Mouse (Mus musculus): ENCODE results near the gene Map3k14. TPM values are rescaled to one million over a fixed set of nuclear protein-coding genes. Genes with fewer than 3 reads are reported as not detected.
A peak's percentile ranks its signal among the peaks of the same experiment; 100 is the strongest.

Gene Map3k14
- 3.3 and 4.8 TPM in 2 replicates for polyA plus RNA-seq (2015; fragmentation: Nextera tagmentation; extraction: Ambion mirVana)

- ATAC-seq (ENCODE audit: low FRiP score, low read depth) = peak; percentile 99
- Histone ChIP-seq H3K4me3 (peak within 1 kb of the TSS; percentile 82), H3K36me3 (no peaks in the 10 kb centered on the region), H3K27ac (replicated peaks) (peak within 1 kb of the TSS; percentile 80), H3K27me3 (no peaks in the 10 kb centered on the region), H3K9ac (peak within 1 kb of the TSS; percentile 74), H3K4me1 (replicated peaks) (peaks cover 53% of the 10 kb centered on the region), H3K9me3 (no peaks in the 10 kb centered on the region), H3K4me2 (peak within 1 kb of the TSS; percentile 90)
- WGBS = under 1% methylated on average over 55 of the region's 55 CpGs
These were observed at the start of gene Map3k14 for GRCm38 (mm10) chr11:103267346-103268219. Gene Map3k14 (minus strand): TSS chr11:103267472.

- Histone ChIP-seq H3K9ac (no peak overlapping the region), H3K27ac (replicated peaks) (no peak overlapping the region), H3K4me3 (no peak overlapping the region), H3K4me2 (no peak overlapping the region), H3K27me3 (no peaks in the 10 kb centered on the region), H3K4me1 (replicated peaks) (peaks cover 6% of the 10 kb centered on the region), H3K9me3 (no peaks in the 10 kb centered on the region), H3K36me3 (no peaks in the 10 kb centered on the region)
- no peak for ATAC-seq (ENCODE audit: low FRiP score, low read depth)
- 90% methylated on average over 5 of the region's 5 CpGs for WGBS
These were observed 48.1 kb upstream of the Map3k14 start for GRCm38 (mm10) chr11:103315379-103315778.

GRCm38 (mm10) chr11:103314736-103315374 lies 47.6 kb upstream of the Map3k14 start:
- 71% methylated on average over 10 of the region's 10 CpGs for WGBS
- no peak overlapping the region for H3K27ac ChIP-seq (replicated peaks)
- no peak overlapping the region for H3K4me2 ChIP-seq
- H3K36me3 ChIP-seq = no peaks in the 10 kb centered on the region
- no peak overlapping the region for H3K9ac ChIP-seq
- H3K4me3 ChIP-seq = no peak overlapping the region
- H3K9me3 ChIP-seq = no peaks in the 10 kb centered on the region
- no peak for ATAC-seq (ENCODE audit: low FRiP score, low read depth)
- H3K4me1 ChIP-seq (replicated peaks) = peaks cover 6% of the 10 kb centered on the region
- no peaks in the 10 kb centered on the region for H3K27me3 ChIP-seq

- Histone ChIP-seq H3K4me3 (no peak overlapping the region), H3K27ac (replicated peaks) (no peak overlapping the region), H3K4me1 (replicated peaks) (peaks cover 6% of the 10 kb centered on the region), H3K9me3 (no peaks in the 10 kb centered on the region), H3K27me3 (no peaks in the 10 kb centered on the region), H3K36me3 (no peaks in the 10 kb centered on the region), H3K9ac (no peak overlapping the region), H3K4me2 (no peak overlapping the region)
- 77% methylated on average over 6 of the region's 6 CpGs for WGBS
- no peak for ATAC-seq (ENCODE audit: low FRiP score, low read depth)
These were observed 46.3 kb upstream of the Map3k14 start for GRCm38 (mm10) chr11:103313542-103313941.

GRCm38 (mm10) chr11:103312655-103313255 lies 45.5 kb upstream of the Map3k14 start:
- Histone ChIP-seq H3K27me3 (no peaks in the 10 kb centered on the region), H3K9ac (no peak overlapping the region)
- 60% methylated on average over 8 of the region's 8 CpGs for WGBS

GRCm38 (mm10) chr11:103311960-103312611 lies 44.8 kb upstream of the Map3k14 start:
- Histone ChIP-seq H3K9ac (peak overlapping the region; percentile 35), H3K4me2 (peak overlapping the region; percentile 58), H3K36me3 (no peaks in the 10 kb centered on the region), H3K27me3 (no peaks in the 10 kb centered on the region), H3K4me3 (peak overlapping the region; percentile 30), H3K4me1 (replicated peaks) (peaks cover 6% of the 10 kb centered on the region), H3K27ac (replicated peaks) (no peak overlapping the region), H3K9me3 (no peaks in the 10 kb centered on the region)
- 5% methylated on average over 30 of the region's 30 CpGs for WGBS
- no peak; the same call in 1 of the 2 replicates for ATAC-seq (ENCODE audit: low FRiP score, low read depth)

More at GRCm38 (mm10) chr11:103312655-103313255, 45.5 kb upstream of the Map3k14 start:
- H3K36me3 ChIP-seq = no peaks in the 10 kb centered on the region
- no peaks in the 10 kb centered on the region for H3K9me3 ChIP-seq
- ATAC-seq (ENCODE audit: low FRiP score, low read depth) = no peak
- H3K4me1 ChIP-seq (replicated peaks) = peaks cover 6% of the 10 kb centered on the region
- H3K4me2 ChIP-seq = no peak overlapping the region
- H3K4me3 ChIP-seq = no peak overlapping the region
- H3K27ac ChIP-seq (replicated peaks) = no peak overlapping the region

- ATAC-seq (ENCODE audit: low FRiP score, low read depth) = no peak
- WGBS = 80% methylated on average over 10 of the region's 10 CpGs
These were observed 42.8 kb upstream of the Map3k14 start for GRCm38 (mm10) chr11:103309956-103310574.

GRCm38 (mm10) chr11:103307910-103308309 lies 40.6 kb upstream of the Map3k14 start:
- Histone ChIP-seq H3K4me3 (no peak overlapping the region), H3K27me3 (no peaks in the 10 kb centered on the region), H3K36me3 (no peaks in the 10 kb centered on the region), H3K4me2 (no peak overlapping the region), H3K4me1 (replicated peaks) (peaks cover 6% of the 10 kb centered on the region), H3K9ac (no peak overlapping the region), H3K27ac (replicated peaks) (no peak overlapping the region), H3K9me3 (no peaks in the 10 kb centered on the region)
- no peak for ATAC-seq (ENCODE audit: low FRiP score, low read depth)
- 76% methylated on average over 8 of the region's 8 CpGs for WGBS

More at GRCm38 (mm10) chr11:103309956-103310574, 42.8 kb upstream of the Map3k14 start:
- Histone ChIP-seq H3K4me3 (no peak overlapping the region), H3K9ac (no peak overlapping the region), H3K27me3 (no peaks in the 10 kb centered on the region), H3K4me2 (no peak overlapping the region), H3K36me3 (no peaks in the 10 kb centered on the region), H3K4me1 (replicated peaks) (peaks cover 6% of the 10 kb centered on the region), H3K9me3 (no peaks in the 10 kb centered on the region), H3K27ac (replicated peaks) (no peak overlapping the region)

GRCm38 (mm10) chr11:103304525-103304924 lies 37.3 kb upstream of the Map3k14 start:
- whole genome bisulfite sequencing = 84% methylated on average over 9 of the region's 9 CpGs
- no peak for ATAC-seq (ENCODE audit: low FRiP score, low read depth)

GRCm38 (mm10) chr11:103294772-103295171 lies 27.5 kb upstream of the Map3k14 start:
- Histone ChIP-seq H3K9ac (no peak overlapping the region), H3K4me3 (no peak overlapping the region), H3K4me2 (no peak overlapping the region), H3K36me3 (no peaks in the 10 kb centered on the region), H3K9me3 (no peaks in the 10 kb centered on the region), H3K27ac (replicated peaks) (no peak overlapping the region), H3K4me1 (replicated peaks) (peaks cover 12% of the 10 kb centered on the region), H3K27me3 (no peaks in the 10 kb centered on the region)
- no peak for ATAC-seq (ENCODE audit: low FRiP score, low read depth)
- WGBS = 95% methylated on average over 7 of the region's 7 CpGs

More at GRCm38 (mm10) chr11:103304525-103304924, 37.3 kb upstream of the Map3k14 start:
- no peaks in the 10 kb centered on the region for H3K27me3 ChIP-seq
- H3K36me3 ChIP-seq = no peaks in the 10 kb centered on the region
- no peaks in the 10 kb centered on the region for H3K9me3 ChIP-seq
- no peak overlapping the region for H3K9ac ChIP-seq
- H3K27ac ChIP-seq (replicated peaks) = no peak overlapping the region
- H3K4me3 ChIP-seq = no peak overlapping the region
- H3K4me1 ChIP-seq (replicated peaks) = no peaks in the 10 kb centered on the region
- H3K4me2 ChIP-seq = no peak overlapping the region

- Histone ChIP-seq H3K9ac (no peak overlapping the region), H3K4me3 (no peak overlapping the region), H3K27me3 (no peaks in the 10 kb centered on the region), H3K4me1 (replicated peaks) (peaks cover 12% of the 10 kb centered on the region), H3K4me2 (no peak overlapping the region), H3K9me3 (no peaks in the 10 kb centered on the region), H3K36me3 (no peaks in the 10 kb centered on the region), H3K27ac (replicated peaks) (no peak overlapping the region)
- 91% methylated on average over 6 of the region's 6 CpGs for whole genome bisulfite sequencing
- no peak for ATAC-seq (ENCODE audit: low FRiP score, low read depth)
These were observed 26.8 kb upstream of the Map3k14 start for GRCm38 (mm10) chr11:103294066-103294465.
